Mouse (Mus musculus): Measurements from ENCODE around the gene Plekhf1.
A peak's percentile ranks its signal among the peaks of the same experiment; 100 is the strongest.

Plekhf1 gene

DNA sequence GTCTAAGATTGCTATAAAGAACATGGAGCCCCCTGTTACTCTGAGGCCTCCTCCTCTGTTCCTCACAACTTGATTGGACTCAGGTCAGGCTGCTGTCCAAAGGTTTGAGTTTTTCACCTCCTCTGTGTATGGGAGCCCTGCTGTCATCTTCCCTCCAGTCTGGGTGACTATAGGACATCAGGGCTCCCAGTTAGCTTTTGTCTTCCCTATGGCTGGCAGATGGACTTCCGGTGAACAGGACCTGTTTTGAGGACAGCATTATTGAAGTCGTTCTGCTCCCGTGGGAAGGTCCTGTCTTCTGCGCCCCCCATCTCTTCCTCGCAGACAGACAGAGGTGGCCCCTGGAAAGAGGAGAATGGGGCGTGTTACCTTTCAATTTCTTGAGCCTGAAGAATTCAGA, 43.0 kb downstream of the Plekhf1 start:
- DNase-seq = no peak

DNA sequence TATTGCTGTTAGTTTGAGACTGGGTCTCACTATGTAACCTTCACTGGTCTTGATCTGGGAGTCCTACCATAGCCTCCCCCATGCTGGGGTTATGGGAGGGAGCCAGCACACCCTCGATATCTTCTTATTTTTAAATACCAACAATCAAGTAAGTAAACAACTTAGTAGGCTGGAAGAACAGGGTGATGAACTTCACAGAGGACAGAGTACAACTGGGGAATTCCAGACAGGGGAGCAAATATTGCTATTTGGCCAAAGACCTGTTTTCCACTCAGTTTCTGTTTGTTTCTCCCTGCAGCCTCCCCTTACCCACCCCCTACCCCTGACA, 43.4 kb downstream of the Plekhf1 start:
- peak; percentile 68 for DNase-seq

DNA sequence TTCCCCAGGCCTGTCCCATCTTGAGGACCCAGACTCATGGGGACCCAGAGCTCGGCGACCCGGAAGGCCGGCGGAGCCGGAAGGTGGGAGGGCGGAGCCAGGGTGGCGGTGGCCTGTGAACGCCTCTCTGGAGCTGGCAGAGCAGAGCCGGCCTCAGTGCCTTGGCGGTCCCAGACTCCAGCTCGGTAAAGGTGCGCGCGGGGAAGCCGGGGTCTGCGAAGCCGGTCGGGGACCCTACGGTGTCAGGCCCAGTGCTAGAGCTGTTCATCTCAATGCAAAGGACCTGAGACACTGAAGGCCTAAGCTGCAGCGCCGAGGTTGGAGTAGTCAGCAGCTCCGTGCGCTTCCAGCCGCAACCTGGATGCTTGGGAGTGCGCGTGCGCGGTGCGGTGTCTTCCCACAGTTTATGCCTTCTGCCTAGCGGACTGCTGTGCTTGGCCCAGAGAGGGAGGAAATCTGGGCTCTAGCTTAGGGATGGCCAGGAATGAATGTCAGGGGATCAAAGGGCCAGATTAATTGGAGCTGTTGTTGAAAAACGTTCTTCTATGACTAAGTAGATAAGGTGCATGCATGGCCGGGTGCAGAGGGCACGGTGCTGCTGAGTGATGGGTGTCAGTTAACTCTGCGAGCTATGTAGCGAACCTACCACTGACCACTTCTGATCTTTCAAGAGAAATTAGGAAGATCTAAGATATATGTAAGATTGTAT, 44.0 kb downstream of the Plekhf1 start:
- DNase-seq = peak; percentile 93

GRCm38 (mm10) chr7:38182962-38183687, 44.7 kb downstream of the Plekhf1 start, which contains the start of gene 1600014C10Rik:
1600014C10Rik (plus strand) TSS chr7:38183217.
- DNase-seq = no peak

DNA sequence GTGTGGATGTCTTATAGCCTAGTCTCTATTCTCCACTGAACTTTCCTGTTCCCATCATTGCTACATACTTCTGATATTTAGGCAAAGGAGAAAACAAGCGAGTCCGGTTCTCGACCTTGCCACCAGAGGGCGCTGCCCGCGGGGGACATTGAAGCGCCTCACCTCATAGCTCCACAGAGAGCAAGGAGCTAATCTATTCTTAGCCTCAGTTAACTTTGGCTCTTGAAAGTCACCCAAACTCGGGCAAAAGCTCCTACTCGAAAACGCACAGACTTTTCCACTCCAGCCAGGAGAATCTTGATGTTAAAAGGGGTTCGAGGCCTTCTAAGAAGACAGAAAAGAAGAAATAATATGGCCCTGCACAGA, 45.2 kb downstream of the Plekhf1 start:
- DNase-seq = peak; percentile 87

- no peak for DNase-seq
Observed at GRCm38 (mm10) chr7:38181366-38181765, 46.5 kb downstream of the Plekhf1 start.

- no peak for DNase-seq
Observed at GRCm38 (mm10) chr7:38179896-38180295, 47.9 kb downstream of the Plekhf1 start.

DNA sequence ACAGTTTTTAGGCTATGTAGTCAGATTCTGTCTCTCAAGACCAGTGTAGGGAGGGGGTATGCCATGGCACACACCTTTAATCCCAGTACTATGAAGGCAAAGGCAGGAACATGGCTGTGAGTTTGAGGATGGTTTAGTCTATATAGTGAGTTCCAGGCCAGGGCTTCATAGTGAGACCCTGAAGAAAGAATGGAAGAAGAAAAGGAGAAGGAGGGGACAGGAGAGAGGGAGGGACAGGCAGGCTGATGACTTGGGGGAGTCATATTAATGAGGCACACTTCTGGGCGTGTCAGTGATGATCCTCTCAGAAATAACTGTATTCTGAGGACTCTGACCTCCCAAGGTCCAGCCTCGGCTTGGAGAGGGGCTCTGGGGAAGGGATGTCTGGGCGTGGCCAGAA, 51.8 kb downstream of the Plekhf1 start:
- no peak for DNase-seq

GRCm38 (mm10) chr7:38174321-38175148, 53.3 kb downstream of the Plekhf1 start:
- no peak for DNase-seq

DNA sequence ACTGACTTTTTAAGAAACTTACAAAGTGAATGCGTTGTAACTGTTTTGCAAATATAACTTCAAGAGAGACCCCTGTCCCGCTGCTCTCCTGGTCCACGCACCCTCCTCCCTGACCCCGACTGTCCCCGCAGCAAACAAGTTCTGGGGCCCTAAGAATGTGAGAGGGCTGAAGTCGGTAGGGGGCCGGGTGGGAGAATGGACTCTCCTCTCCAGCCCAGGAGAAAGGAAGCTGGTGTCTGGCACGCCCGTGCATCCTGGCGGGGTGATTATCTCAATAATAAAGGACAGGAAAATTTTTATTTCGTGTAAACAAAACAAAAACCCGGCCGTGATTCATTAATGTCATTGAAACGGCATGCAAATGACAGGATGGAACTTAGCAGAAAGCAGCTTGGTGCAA, 53.9 kb downstream of the Plekhf1 start:
- no peak for DNase-seq

- DNase-seq = peak; percentile 32
Observed at GRCm38 (mm10) chr7:38167724-38168141, 60.1 kb downstream of the Plekhf1 start.
